Mouse (Mus musculus) left cerebral cortex, adult 8-10 months (tissue): ENCODE measurements around the gene Gnao1. TPM values are rescaled to one million over a fixed set of nuclear protein-coding genes. Genes with fewer than 3 reads are reported as not detected.

Experiments used
- DNase-seq, 2 experiments: peaks; one replicate each; pipeline ENCODE4 v3.0.0; 2022; ENCODE audit warnings: low spot score in 2 of 2
- total RNA-seq, 4 experiments: library from RNA; stranded (reverse); gene quantifications; 2 replicates each; pipeline ENCODE4 v1.2.4; 2022

The Gnao1 gene
- total RNA-seq: 100 to 1,000 TPM; 673 to 703 (median 694) TPM

- no peak for DNase-seq
These were observed at the start of gene Gnao1 for GRCm38 (mm10) chr8:93809686-93810027. Gnao1 (plus strand) TSS chr8:93809966.

DNA sequence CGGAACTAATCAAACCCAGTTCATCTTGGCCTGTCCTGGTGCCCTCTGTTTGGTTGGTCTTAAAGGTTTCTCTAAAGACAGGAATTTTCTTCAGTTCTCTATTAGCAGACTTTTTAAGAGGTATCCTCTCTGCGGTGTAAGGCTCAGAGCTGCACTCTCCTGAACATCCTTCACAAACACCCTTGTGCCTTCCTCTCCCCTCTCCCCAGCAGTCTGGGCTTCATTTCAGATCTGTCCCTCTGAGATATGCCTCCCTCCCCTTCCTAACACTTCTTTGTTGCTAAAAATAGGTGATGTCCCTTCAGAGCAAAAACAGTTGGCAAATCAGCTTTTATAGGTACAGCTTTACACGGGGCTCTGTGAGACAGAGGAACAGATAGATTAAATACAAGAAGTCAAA lies 32.2 kb upstream of the Gnao1 start:
- DNase-seq: no peak

- DNase-seq: no peak
These were observed 540 bp upstream of the Gnao1 start for GRCm38 (mm10) chr8:93809226-93809625.

DNA sequence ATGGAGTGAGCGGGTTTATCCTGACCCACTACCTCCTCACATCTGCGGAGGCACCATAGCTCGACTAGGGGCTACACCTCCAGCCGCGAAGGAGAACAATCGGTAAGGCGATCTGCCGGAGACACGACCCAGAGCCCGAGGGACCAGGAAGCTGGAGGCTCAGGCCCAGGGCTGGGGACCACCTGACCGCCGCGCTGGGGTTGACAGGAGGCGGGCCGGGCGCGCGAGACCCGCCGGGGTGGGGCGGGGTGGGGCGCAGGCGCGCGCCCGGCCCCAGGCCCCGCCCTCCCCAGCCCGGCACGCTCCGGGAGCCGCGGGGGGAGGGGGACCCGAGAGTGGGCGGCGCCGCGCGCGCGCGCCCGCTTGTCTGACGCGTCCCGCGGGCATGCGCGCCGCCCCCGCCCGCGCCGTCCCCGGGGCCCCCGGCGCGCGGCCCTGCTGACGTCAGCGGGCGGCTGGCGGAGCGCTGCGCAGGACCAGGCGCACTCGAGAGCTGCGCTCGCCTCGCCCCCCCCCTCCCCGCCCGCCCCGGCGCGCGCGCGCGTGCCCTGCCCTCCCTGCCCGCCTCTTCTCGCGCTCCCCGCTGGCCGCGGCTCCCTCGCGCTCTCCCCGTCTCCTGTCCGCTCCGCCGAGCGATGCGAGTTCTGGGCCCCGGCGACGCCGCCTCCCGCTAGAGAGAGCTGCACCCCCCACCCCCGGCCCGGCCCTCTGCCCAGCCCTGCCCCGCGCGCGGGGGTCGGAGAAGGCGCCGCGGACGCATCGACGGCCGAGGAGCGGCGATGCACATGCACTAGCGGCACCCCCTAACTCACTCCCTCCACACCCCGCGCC lies 477 bp downstream of the Gnao1 start:
- DNase-seq: peak; percentile 73 to 89

DNA sequence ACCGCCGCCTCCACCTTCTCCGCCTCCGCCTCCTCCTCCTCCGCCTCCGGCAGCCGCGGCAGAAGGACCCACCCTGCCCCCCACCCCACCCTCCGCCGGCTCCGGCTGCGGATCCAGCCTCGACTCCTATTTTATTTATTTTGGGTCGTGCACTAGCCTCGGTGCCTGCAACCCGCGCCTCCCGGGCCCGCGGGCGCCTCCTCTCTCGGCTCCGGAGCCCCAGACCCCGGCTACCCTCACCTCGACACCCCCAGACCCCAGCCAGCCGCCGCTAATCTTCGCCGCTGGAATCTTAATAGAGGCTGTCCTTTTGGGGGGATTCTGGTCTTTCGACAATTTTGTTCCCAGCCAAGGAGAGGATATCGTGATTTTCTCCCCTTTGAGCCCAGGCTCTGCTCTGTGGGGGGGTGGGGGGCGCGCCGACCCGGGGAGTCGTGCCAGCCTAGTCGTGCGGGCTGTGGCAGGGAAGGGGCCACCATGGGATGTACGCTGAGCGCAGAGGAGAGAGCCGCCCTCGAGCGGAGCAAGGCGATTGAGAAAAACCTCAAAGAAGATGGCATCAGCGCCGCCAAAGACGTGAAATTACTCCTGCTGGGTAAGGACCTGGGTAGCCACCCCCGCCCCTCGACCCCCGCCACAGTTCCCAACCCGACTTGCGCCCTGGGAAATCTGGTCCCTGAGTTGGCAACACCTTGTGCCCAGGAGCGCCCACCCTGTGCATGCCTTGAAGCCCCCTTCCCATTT lies 1.3 kb downstream of the Gnao1 start:
- DNase-seq: no peak

DNA sequence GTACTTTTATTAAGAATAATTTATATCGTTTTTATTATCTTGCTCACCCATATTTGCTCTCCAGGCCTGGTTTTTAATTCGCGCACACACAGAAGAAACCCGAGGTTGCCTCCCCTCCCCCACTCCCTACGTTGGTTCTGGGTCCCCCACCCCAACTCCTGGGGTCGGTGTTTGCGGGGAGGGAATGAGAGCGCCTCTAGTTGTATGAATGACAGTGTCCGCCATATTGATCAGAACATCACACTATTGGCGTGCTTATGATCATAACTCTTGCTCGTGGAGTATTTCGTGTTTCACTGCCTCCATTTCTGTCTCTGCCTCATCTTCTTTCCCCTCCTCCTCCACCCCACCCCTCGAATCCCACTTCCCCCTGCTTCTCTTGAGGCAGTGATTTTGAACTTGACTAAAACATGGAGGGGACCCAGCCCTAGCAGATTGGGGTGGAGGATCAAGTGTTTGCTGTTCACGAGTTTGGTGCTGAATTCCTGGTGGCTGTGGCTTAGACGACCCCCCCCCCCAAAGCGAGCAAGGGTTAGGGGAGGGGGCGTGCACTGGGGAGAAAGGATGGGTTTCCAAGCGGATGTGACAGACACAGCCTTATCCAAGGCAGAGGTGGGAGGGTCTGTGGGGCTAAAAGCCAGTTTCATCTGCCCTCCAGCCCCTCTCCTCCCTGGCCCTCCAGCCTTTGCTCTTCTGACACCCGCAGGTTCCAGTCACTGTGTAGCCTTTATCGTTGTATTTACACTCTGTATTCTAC lies 2.1 kb downstream of the Gnao1 start:
- no peak for DNase-seq

DNA sequence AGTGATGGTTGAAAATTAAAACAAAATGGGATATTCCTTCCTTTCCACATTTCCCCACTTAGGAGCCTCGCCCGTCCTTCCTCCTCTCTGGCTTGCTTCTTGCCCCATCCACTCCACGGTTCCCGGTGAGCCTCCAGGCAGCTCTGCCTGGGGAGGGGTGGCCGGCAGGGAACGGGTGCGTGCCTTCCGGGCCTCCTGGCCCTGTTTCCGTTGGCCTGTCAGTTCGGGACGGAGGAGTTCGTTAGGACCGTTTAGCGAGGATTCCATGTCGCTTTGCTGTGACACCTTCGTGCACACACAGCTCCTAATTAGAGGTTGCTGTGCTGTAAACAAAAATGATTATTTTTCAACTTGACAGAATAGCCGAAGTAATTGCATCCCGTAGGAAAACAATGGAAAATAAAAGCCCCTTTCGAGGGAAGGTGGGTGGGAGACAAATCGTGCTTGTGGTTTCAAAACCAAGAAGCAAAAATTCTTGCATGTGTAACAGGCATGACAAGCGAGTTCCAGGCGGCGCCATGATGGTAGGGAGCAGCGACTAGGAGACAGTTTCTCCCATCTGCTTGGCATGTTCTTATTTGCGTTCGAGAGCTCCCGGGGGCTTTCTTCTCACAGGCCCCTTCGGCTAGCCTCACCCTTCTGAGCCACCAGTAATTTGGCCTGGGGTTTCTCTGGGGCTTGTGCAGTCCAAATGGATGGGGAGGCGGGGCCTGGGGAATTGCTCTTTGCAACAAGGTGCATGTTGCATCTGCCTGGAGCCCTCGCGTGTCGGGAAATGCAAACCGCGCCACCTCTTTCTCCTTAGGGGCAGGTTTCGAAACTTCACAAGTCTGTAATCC lies 3.0 kb downstream of the Gnao1 start:
- no peak for DNase-seq

DNA sequence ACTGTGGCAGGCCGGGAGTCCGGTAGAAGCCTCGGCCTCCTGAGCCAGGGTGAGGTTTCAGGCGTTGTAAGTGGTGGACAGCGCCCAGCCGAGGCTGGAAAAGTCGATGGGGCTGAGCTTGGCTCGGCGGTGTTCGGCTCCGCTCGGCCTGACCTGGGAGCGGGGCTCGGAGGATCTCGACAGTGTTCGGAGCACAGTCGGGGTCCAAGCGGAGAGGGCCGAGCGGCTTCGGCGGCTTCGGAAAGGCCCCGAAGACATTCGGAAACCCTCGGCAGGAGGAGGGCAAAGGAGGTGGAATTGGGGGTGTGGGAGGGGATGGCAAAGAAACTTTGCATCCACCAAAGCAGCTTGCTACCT lies 3.6 kb downstream of the Gnao1 start:
- peak; percentile 78 to 93 for DNase-seq

DNA sequence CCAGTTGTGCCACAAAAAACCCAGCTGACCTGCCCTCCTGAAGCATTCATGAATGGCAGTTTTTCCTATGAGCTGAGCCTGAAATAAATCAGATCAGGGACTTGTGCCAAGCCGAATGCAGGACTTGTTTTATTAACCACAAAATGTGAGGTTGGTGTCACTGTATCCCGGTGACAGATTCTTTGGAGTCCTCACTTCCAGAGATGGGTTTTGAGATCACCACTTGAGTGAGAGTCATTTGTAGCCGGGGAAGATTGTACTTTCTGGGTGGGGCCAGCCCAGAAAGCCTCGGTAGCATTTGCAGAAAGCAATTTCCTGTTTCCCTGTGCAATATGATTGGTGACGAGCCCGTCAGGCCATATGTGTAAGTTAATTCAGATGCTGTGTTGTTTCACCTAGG lies 4.5 kb downstream of the Gnao1 start:
- DNase-seq: no peak

DNA sequence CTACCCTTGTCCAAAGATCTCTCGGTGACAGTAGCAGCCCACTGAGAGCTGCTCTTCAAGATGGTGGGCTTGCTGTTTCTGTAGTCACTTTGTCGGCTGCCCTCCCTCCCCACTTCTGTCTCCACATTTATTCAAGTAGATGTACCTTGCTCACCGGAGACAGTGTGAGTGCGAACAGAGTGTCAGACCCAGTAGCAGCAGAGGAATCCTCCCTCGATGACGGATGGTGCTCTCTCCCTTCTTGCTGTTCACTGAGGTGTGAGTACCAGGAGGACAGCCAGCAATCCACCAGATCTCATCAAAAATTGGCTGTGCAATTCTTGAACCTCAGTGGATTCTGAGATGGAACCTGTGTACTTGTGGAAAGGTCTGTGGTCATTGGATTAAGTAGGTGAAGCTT lies 6.5 kb downstream of the Gnao1 start:
- DNase-seq: no peak

DNA sequence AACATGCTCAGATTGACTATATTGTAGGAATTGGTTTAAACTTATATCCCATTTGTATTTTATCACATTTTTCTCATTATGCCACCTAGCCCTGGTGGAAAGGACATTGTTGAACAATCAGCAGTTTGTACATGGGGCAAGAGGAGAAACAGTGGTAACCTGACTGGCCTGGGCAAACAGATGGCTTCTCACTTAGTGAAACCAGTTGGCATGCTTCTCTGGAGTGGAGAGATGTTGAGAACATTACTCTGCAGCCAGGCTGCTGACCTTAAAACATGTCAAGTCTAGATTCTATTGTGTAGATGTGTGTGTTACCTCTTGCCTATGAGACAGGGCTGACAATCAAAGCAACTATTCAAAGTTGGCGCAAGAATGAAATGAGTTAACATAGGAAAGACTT lies 7.6 kb downstream of the Gnao1 start:
- DNase-seq: no peak

GRCm38 (mm10) chr8:93819929-93820328 lies 10.2 kb downstream of the Gnao1 start:
- no peak for DNase-seq

DNA sequence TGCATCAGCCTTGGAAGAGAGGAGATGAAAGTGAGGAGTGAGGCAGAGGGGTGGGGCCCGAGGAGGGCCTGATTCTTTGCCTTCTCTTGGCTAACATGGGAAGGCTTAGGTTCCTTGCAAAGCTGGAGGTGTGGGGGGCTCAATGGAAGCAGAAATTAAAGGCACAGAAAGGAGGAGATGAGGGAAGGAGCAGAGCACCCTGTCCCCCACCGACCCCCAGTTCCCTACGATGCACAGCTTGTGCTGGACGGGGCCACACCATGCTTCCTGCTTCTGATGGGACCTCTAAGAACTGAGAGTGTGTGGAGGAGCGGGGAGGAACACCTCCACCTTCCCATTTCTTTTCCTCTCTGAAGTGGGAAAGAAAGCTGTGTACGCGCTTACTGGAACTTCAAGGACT lies 11.6 kb downstream of the Gnao1 start:
- DNase-seq: no peak

GRCm38 (mm10) chr8:93825317-93825716 lies 15.6 kb downstream of the Gnao1 start:
- DNase-seq: no peak

DNA sequence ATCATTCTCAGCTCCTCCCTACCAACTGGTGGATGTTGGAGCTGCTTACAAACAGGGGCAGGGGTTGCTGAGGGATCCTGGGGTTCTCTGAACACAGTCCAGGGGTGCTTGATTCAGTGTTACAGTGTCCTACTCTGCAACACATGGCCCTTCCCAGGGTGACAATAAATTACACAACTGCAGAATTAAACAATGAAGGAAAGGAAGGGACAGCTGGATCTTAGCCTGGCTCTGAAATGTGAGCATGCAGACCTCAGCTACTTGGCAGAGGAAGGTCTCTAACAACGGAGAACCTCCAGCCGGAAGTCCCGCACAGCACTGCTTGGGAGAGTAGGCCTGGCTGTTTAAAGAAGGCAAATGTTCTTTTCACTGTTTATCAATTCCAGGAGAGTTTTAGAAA lies 20.9 kb downstream of the Gnao1 start:
- DNase-seq: no peak

GRCm38 (mm10) chr8:93835771-93836170 lies 26.0 kb downstream of the Gnao1 start:
- DNase-seq: no peak

- no peak for DNase-seq
These were observed 29.3 kb downstream of the Gnao1 start for GRCm38 (mm10) chr8:93839113-93839512.

DNA sequence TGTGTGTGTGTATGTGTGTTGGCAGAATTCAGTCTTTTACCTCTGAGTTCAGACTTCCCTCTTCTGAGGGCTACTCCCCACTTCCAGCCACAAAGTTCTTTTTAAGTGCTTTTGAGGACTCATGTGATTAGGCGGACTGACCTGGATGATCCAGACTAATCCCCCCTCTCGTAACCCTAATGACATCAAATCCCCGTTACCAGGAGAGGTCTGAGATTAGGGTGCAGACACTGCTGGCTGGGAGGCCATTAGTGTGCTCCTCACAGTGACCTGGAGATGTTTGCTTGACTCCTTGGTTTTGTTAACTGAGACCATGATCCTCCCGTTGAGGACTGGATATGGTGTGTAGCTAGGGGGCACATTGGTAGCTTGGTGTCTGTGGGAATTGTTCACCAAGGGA lies 30.7 kb downstream of the Gnao1 start:
- no peak for DNase-seq

DNA sequence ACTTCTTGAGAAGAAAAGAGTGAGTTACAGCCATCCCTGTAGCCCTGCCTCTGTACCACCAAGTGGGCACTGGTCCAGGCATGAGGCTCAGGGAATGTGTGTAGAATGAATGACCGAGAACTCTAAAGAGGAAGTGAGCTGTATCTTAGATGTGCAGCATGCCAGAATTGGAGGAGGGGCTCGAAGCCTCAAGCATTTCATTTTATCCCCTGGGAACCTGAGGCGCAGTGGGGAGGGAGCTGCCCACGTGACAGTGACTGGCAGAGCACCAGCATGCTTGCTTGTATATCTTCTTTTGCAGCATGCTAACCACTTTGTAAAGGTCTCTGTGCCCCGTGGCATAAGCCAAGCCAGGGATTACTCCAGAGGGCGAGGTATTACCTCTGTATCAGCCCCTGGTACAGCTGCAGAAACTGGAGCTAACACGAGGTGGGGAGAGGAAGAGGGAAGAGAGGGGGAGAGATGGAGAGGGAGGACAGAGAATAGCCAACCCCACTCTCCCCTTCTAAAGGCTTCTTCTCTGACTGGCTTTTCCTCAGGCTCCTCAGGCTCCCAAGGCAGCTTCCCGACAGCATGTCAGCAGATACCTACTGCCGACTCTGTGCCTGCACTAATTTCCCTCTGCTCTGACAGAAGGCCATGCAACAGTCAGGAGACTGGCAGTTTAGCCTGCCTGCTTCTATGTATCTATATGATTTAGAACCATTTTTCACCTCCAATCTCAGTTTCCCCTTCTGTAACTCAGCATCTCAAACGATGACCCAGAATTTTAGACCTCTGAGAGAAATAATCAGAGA lies 31.4 kb downstream of the Gnao1 start:
- DNase-seq: peak in 1 of 2 experiments; percentile 43

GRCm38 (mm10) chr8:93842574-93842973 lies 32.8 kb downstream of the Gnao1 start:
- DNase-seq: no peak
